Mouse (Mus musculus) stomach, postnatal 0 days (tissue): Measurements from ENCODE around the gene Sorbs2. TPM values are rescaled to one million over a fixed set of nuclear protein-coding genes. Genes with fewer than 3 reads are reported as not detected.

ENCODE experiments used
- ATAC-seq: fragments of 200-750 bp; cut with Nextera tagmentation; 2 replicates; pipeline ENCODE4 v1.8.0; 2017; ENCODE audit not compliant: low FRiP score, low TSS enrichment
- DNase-seq: peaks from one replicate; pipeline ENCODE4 v3.0.0-alpha.2; 2016; ENCODE audit warnings: low spot score
- H3K27ac ChIP-seq: fragments of 300-500 bp; sonication (generic); replicated peaks from 2 replicates; pipeline ENCODE4 v1.5.1; 2014; ENCODE audit warnings: mild to moderate bottlenecking, control low read depth
- H3K27me3 ChIP-seq: fragments of 300-500 bp; sonication (generic); 2 replicates; pipeline ENCODE4 v1.6.1; 2014; ENCODE audit warnings: low read length; ENCODE audit not compliant: control insufficient read depth, insufficient read depth
- H3K36me3 ChIP-seq: fragments of 300-500 bp; sonication (generic); 2 replicates; pipeline ENCODE4 v1.6.1; 2014; ENCODE audit warnings: low read length, mixed read lengths; ENCODE audit not compliant: control insufficient read depth, insufficient read depth
- H3K4me1 ChIP-seq: fragments of 300-500 bp; sonication (generic); replicated peaks from 2 replicates; pipeline ENCODE4 v1.6.1; 2014; ENCODE audit warnings: antibody characterized with exemption; ENCODE audit not compliant: control insufficient read depth, insufficient read depth
- H3K4me2 ChIP-seq: fragments of 300-500 bp; sonication (generic); replicated peaks from 2 replicates; pipeline ENCODE4 v1.6.1; 2014; ENCODE audit warnings: low read depth, mild to moderate bottlenecking, control low read depth, moderate library complexity
- H3K4me3 ChIP-seq: fragments of 300-500 bp; sonication (generic); 2 replicates; pipeline ENCODE4 v1.5.1; 2014; ENCODE audit warnings: low read depth, low read length, control low read depth
- H3K9ac ChIP-seq: fragments of 300-500 bp; sonication (generic); 2 replicates; pipeline ENCODE4 v1.6.1; 2014; ENCODE audit warnings: mild to moderate bottlenecking, low read length, control low read depth, mixed read lengths
- H3K9me3 ChIP-seq: fragments of 300-500 bp; sonication (generic); 2 replicates; pipeline ENCODE4 v1.6.1; 2016; ENCODE audit warnings: low read length; ENCODE audit not compliant: control insufficient read depth
- CTCF ChIP-seq: IDR thresholded peaks from 2 replicates; pipeline ENCODE4 v1.5.1; 2016; ENCODE audit warnings: antibody characterized with exemption, low read depth, mild to moderate bottlenecking, moderate library complexity
- EP300 ChIP-seq: optimal IDR thresholded peaks from 2 replicates; pipeline ENCODE3; 2016; ENCODE audit warnings: antibody characterized with exemption
- WGBS: fragments of 180-500 bp; shearing (Covaris S2); extraction: QIAGEN DNeasy Blood & Tissue Kit; methylation state at CpG from one replicate; pipeline ENCODE4 v1.1.7; 2014; 5-methylcytosine and 5-hydroxymethylcytosine counted together
- polyA plus RNA-seq: library from polyadenylated mRNA; unstranded; fragments of >200 nt; fragmentation: Nextera tagmentation; extraction: Ambion mirVana; gene quantifications from 2 replicates; pipeline ENCODE4 v1.2.1, GENCODE M21; 2015

Sorbs2 gene
- polyA plus RNA-seq, 1 experiment from 2014 or later: 21.1 TPM

DNA sequence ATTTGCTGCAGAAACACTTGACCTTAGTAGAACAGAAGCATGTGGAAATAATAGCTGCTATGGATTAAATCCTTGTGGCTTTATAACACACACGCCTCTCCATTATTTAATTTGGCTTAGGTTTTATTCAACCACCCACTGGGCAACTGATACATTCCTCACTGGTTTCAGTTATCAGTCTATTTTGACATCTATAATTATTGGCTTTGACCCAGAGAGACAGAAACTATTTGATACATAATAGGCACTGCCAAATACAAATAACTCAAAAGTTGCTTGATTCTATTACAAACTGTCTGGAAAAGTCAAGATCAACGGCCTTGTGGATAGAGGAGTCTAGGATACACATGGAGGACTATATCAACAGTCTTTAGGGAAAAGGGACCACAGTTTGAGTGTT lies 20.1 kb downstream of the Sorbs2 start:
- Histone ChIP-seq H3K9ac (no peak overlapping the region), H3K4me3 (no peak overlapping the region), H3K4me2 (no peak overlapping the region), H3K36me3 (no peaks in the 10 kb centered on the region), H3K4me1 (no peaks in the 10 kb centered on the region), H3K27ac (no peak overlapping the region), H3K27me3 (no peaks in the 10 kb centered on the region), H3K9me3 (no peaks in the 10 kb centered on the region)
- 41% methylated on average over 2 of the region's 2 CpGs for WGBS
- DNase-seq: no peak
- ATAC-seq: no peak
- TF ChIP-seq CTCF (no peak), EP300 (no peak)

DNA sequence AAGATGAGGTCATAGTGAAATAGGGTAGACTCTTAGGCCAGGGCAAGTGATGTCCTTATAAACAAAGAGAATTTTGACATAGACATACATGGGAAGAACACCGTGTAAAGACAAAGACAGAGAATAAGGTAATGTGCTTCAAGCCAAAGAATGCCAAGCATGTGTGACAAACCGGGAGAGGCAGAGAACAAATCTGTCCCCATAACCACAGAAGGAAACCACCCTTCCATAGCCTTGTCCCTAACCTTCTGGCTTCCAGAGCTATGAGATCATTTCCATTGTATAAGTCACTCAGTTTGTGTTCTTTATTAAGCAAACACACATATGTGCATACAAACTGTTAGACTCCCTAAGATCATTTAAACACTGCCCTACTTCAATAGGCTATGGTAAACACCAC lies 21.3 kb downstream of the Sorbs2 start:
- Histone ChIP-seq H3K27me3 (no peaks in the 10 kb centered on the region), H3K4me1 (no peaks in the 10 kb centered on the region), H3K9ac (no peak overlapping the region), H3K36me3 (no peaks in the 10 kb centered on the region), H3K9me3 (no peaks in the 10 kb centered on the region), H3K4me2 (no peak overlapping the region), H3K4me3 (no peak overlapping the region), H3K27ac (no peak overlapping the region)
- no peak for DNase-seq
- 54% methylated on average over 2 of the region's 2 CpGs for WGBS
- peak; percentile 90 for ATAC-seq
- no peak for TF ChIP-seq CTCF
- no peak for TF ChIP-seq EP300

DNA sequence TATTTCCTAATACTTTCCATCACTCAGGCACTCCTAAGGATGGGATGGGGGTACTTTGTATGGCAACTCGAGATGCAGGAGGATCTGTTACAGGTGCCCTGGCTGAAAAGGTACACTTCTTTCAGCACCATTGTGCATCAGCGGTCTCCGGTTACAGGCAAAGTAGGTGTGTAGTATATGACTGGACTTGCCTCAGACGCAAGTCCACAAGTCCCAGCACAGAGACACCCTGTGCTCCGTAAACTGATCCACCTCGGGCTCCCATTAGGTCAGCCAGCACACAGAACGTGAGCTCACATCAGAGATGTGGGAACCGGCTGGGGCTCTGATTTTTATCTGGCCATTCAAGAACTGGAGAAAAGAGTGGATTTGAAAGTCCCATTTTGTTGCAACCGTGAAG lies 29.0 kb downstream of the Sorbs2 start:
- ATAC-seq: no peak
- TF ChIP-seq EP300 (no peak), CTCF (no peak)
- no peak overlapping the region for H3K9ac ChIP-seq
- WGBS: 61% methylated on average over 9 of the region's 9 CpGs
- no peak for DNase-seq
- H3K9me3 ChIP-seq: no peaks in the 10 kb centered on the region
- no peak overlapping the region for H3K4me2 ChIP-seq
- H3K4me1 ChIP-seq: no peaks in the 10 kb centered on the region
- H3K4me3 ChIP-seq: no peak overlapping the region
- H3K27me3 ChIP-seq: no peaks in the 10 kb centered on the region
- no peak overlapping the region for H3K27ac ChIP-seq
- no peaks in the 10 kb centered on the region for H3K36me3 ChIP-seq

DNA sequence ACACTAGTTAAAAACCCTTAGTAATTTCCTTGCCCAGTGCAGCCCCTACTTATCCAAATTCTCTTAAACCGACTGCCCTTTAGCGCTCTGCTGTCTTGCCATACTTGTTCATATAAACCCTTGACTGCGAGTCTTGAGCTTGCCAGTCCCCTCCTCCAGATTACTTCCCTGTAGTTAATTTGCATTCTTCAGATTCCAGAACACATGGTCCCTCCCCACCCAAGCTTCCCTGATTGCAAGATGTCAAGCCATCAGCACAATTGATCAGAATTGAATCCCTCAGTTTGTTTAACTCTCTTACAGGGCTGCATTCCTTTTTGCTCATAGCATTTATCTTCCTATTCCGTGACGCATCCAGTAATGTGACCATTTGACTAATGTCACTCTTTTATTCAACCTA lies 32.9 kb downstream of the Sorbs2 start:
- no peaks in the 10 kb centered on the region for H3K27me3 ChIP-seq
- no peak for DNase-seq

DNA sequence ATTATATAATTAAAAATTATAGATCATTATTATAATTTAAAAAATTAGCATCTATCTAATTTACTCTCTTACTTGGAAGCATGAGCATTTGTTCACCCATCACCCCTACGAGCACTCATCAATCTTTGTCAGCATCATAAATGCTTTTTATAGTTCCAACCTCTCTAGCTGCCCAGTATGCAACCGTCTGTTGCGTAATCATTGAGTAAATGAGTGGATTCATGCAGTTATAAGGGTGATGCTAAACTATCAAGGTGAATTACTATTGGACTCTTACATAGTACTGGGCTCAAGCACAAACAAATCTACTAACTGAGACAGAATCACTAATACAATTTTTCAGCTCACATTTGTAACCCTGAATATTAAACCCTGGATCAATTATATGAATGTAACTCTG lies 44.6 kb downstream of the Sorbs2 start:
- H3K36me3 ChIP-seq: no peaks in the 10 kb centered on the region
- no peaks in the 10 kb centered on the region for H3K9me3 ChIP-seq
- H3K4me1 ChIP-seq: no peaks in the 10 kb centered on the region
- H3K4me2 ChIP-seq: no peak overlapping the region
- ATAC-seq (no peak), DNase-seq (no peak)
- 75% methylated on average over 3 of the region's 3 CpGs for WGBS
- H3K9ac ChIP-seq: no peak overlapping the region
- H3K27me3 ChIP-seq: no peaks in the 10 kb centered on the region
- no peak overlapping the region for H3K4me3 ChIP-seq
- TF ChIP-seq CTCF (no peak), EP300 (no peak)
- H3K27ac ChIP-seq: no peak overlapping the region

More for the DNA sequence above, 32.9 kb downstream of the Sorbs2 start:
- H3K36me3 ChIP-seq: no peaks in the 10 kb centered on the region
- no peak for TF ChIP-seq EP300
- TF ChIP-seq CTCF: no peak
- H3K9ac ChIP-seq: no peak overlapping the region
- no peaks in the 10 kb centered on the region for H3K9me3 ChIP-seq
- no peak overlapping the region for H3K4me2 ChIP-seq
- no peaks in the 10 kb centered on the region for H3K4me1 ChIP-seq
- 29% methylated on average over 5 of the region's 5 CpGs for WGBS
- no peak overlapping the region for H3K4me3 ChIP-seq
- ATAC-seq: no peak
- H3K27ac ChIP-seq: no peak overlapping the region

DNA sequence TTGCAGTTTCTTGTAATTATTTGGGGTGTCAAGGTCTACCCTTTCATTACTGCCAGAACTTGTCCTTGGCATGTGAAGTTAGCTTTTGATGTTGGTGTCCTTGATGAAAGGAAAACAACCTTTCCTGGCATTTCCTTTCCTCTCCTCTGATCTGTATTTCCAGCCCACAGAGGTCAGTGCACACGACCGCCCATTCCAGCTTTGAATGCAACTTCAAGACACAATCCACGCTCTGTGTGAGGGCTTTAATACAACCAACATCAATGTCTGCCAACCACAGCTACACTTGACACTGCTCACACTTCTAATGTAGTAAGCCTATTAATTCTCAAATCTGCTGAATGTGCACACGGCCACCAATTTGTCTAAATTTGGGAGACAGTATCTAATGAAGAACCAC lies 47.0 kb downstream of the Sorbs2 start:
- 85% methylated on average over 4 of the region's 4 CpGs for WGBS
- no peak for DNase-seq
- Histone ChIP-seq H3K4me1 (no peaks in the 10 kb centered on the region), H3K27ac (no peak overlapping the region), H3K4me3 (no peak overlapping the region), H3K4me2 (no peak overlapping the region), H3K9me3 (no peaks in the 10 kb centered on the region), H3K36me3 (no peaks in the 10 kb centered on the region), H3K9ac (no peak overlapping the region), H3K27me3 (no peaks in the 10 kb centered on the region)
- TF ChIP-seq CTCF (no peak), EP300 (no peak)
- no peak for ATAC-seq
